Mouse (Mus musculus): ENCODE measurements around the gene Dnmbp. TPM values are rescaled to one million over a fixed set of nuclear protein-coding genes. Genes with fewer than 3 reads are reported as not detected.

Gene Dnmbp
- polyA plus RNA-seq, 1 experiment from 2014 or later, result 7.2 TPM

DNA sequence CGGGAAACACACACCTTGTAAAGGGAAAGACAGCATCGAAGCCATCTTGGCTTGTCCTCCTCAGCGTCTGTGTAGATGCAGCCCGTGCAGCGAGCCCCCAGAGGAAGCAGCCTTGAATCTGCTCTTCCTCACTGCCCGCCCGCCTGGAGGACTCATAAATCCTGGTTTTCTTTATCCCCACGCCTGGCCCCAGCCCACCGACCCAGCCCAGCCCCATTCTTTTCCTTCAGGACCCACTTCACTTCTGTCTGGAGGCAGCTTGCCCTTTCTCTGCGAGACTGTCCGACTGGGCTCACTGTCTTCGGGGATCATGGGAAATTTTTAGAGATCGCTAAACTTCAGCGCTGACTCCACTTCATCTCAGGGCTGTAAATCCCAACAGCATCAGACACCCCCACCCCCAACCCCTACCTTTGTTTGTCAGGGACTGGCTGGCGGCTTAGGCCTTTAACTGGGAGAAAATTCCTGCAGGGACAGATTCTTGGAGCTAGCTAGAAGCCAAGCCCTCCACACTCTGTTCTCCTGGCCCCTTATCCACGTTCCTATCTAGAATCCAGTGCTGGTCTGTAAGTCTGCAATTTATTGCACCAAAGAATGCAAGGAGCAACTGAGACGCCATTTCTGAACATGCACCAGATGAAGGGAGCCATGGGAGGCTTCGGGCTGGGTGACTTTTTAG, 57.0 kb downstream of the Dnmbp start:
- peaks cover 13% of the 10 kb centered on the region for H3K4me1 ChIP-seq (ENCODE audit: control insufficient read depth, insufficient read depth, low read length)
- H3K4me3 ChIP-seq (ENCODE audit: low read depth, low read length), result no peak overlapping the region
- 14% methylated on average over 18 of the region's 18 CpGs for WGBS
- DNase-seq (ENCODE audit: low spot score), result peak; percentile 52
- H3K36me3 ChIP-seq (ENCODE audit: control insufficient read depth, insufficient read depth, low read length), result no peaks in the 10 kb centered on the region
- peak overlapping the region; percentile 42 for H3K4me2 ChIP-seq (ENCODE audit: low read length)
- H3K27me3 ChIP-seq (replicated peaks; ENCODE audit: control insufficient read depth, insufficient read depth, low read length), result no peaks in the 10 kb centered on the region
- H3K9me3 ChIP-seq (replicated peaks; ENCODE audit: control insufficient read depth, low read length), result no peaks in the 10 kb centered on the region
- ATAC-seq, result 0 out of 2 replicates have a peak, but pooled peaks have one; percentile 16
- H3K27ac ChIP-seq (ENCODE audit: low read depth, low read length), result peak overlapping the region; percentile 27; the same call in 1 of the 2 replicates
- H3K9ac ChIP-seq (ENCODE audit: low read length), result peak overlapping the region; percentile 50

GRCm38 (mm10) chr19:43881615-43882014, 58.4 kb downstream of the Dnmbp start:
- no peak overlapping the region for H3K9ac ChIP-seq (ENCODE audit: low read length)
- WGBS, result 87% methylated on average over 7 of the region's 7 CpGs
- DNase-seq (ENCODE audit: low spot score), result no peak
- H3K36me3 ChIP-seq (ENCODE audit: control insufficient read depth, insufficient read depth, low read length), result no peaks in the 10 kb centered on the region
- H3K4me3 ChIP-seq (ENCODE audit: low read depth, low read length), result no peak overlapping the region
- no peaks in the 10 kb centered on the region for H3K9me3 ChIP-seq (replicated peaks; ENCODE audit: control insufficient read depth, low read length)
- no peaks in the 10 kb centered on the region for H3K27me3 ChIP-seq (replicated peaks; ENCODE audit: control insufficient read depth, insufficient read depth, low read length)
- no peak overlapping the region for H3K4me2 ChIP-seq (ENCODE audit: low read length)
- peaks cover 20% of the 10 kb centered on the region for H3K4me1 ChIP-seq (ENCODE audit: control insufficient read depth, insufficient read depth, low read length)
- no peak for ATAC-seq
- H3K27ac ChIP-seq (ENCODE audit: low read depth, low read length), result no peak overlapping the region

DNA sequence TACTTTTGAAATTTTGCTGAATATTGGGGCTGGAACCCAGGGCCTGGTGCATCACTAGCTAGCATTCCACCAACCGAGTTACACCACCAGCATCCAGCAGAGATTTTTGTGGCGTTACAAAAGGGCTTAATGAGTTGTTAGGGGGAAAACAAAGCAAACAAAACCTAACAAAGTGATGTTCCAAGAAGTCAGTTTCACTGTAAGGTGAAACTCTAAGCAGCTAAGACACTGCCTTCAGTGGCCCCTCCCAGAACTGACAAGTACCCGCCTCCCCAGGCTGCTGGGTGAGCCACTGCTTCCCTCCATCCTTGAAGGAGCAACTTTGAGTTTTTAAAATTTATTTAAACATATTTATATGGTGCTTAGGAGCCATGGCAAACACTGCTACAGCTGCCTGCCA, 59.6 kb downstream of the Dnmbp start:
- Histone ChIP-seq H3K9me3 (replicated peaks; ENCODE audit: control insufficient read depth, low read length) (no peaks in the 10 kb centered on the region), H3K4me1 (ENCODE audit: control insufficient read depth, insufficient read depth, low read length) (peaks cover 27% of the 10 kb centered on the region), H3K27me3 (replicated peaks; ENCODE audit: control insufficient read depth, insufficient read depth, low read length) (no peaks in the 10 kb centered on the region), H3K4me3 (ENCODE audit: low read depth, low read length) (no peak overlapping the region), H3K27ac (ENCODE audit: low read depth, low read length) (no peak overlapping the region), H3K4me2 (ENCODE audit: low read length) (0 out of 2 replicates have a peak overlapping the region, but pooled peaks have one; percentile 75), H3K36me3 (ENCODE audit: control insufficient read depth, insufficient read depth, low read length) (no peaks in the 10 kb centered on the region), H3K9ac (ENCODE audit: low read length) (no peak overlapping the region)
- DNase-seq (ENCODE audit: low spot score) (no peak), ATAC-seq (no peak)
- WGBS, result 12% methylated on average over 3 of the region's 3 CpGs

DNA sequence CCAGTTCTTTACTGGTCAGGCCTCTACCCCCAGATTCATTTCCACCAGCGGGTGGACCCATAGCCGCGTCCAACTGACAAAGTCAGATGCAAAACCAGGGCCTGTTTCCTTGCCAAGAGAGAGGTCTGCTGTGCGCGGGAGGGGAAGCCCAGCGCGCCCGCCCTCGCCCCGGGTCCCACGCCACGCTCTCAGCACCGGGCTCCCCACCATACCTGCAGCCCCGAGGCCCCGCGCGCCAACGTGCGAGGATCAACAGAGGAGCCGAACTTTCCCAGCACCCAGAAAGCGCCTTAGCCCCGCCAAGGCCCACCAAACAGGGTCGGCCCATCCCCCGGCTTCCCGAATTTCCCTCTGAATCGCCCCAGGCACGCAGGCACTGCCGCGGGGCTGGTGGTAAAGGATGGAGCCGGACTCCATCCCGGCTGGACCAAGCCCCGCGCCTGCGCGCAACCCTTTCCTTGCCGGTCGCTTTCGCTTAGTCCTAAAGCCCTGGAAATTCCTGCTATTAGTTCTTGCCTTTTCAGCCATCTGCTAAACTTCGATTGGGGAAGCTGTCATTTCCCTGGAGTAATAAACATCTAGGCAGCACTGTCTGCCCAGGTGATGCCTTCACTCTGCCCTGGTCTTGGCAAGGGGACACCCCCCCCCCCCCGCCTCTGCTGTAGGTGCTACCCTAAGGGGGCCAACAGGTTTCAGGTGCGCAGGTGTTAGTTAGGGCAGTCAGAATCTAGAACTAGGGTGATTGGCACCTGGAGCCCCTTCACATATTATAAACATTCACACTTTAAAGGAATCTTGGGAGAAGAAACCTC, 60.4 kb downstream of the Dnmbp start:
- peaks cover 27% of the 10 kb centered on the region for H3K4me1 ChIP-seq (ENCODE audit: control insufficient read depth, insufficient read depth, low read length)
- H3K4me2 ChIP-seq (ENCODE audit: low read length), result peak overlapping the region; percentile 75
- under 1% methylated on average over 41 of the region's 41 CpGs for WGBS
- H3K9ac ChIP-seq (ENCODE audit: low read length), result peak overlapping the region; percentile 79
- peak overlapping the region; percentile 64 for H3K4me3 ChIP-seq (ENCODE audit: low read depth, low read length)
- H3K36me3 ChIP-seq (ENCODE audit: control insufficient read depth, insufficient read depth, low read length), result peaks cover 4% of the 10 kb centered on the region; the same call in 1 of the 2 replicates
- H3K27ac ChIP-seq (ENCODE audit: low read depth, low read length), result peak overlapping the region; percentile 87
- H3K27me3 ChIP-seq (replicated peaks; ENCODE audit: control insufficient read depth, insufficient read depth, low read length), result no peaks in the 10 kb centered on the region
- peak; percentile 92 for DNase-seq (ENCODE audit: low spot score)
- peak; percentile 92 for ATAC-seq
- H3K9me3 ChIP-seq (replicated peaks; ENCODE audit: control insufficient read depth, low read length), result no peaks in the 10 kb centered on the region

GRCm38 (mm10) chr19:43878111-43879092, 61.6 kb downstream of the Dnmbp start:
- ATAC-seq (no peak), DNase-seq (ENCODE audit: low spot score) (peak; percentile 77)
- peak overlapping the region; percentile 75 for H3K4me2 ChIP-seq (ENCODE audit: low read length)
- H3K4me3 ChIP-seq (ENCODE audit: low read depth, low read length), result peak overlapping the region; percentile 64
- no peaks in the 10 kb centered on the region for H3K27me3 ChIP-seq (replicated peaks; ENCODE audit: control insufficient read depth, insufficient read depth, low read length)
- H3K4me1 ChIP-seq (ENCODE audit: control insufficient read depth, insufficient read depth, low read length), result peaks cover 27% of the 10 kb centered on the region
- peaks cover 12% of the 10 kb centered on the region; the same call in 1 of the 2 replicates for H3K36me3 ChIP-seq (ENCODE audit: control insufficient read depth, insufficient read depth, low read length)
- H3K27ac ChIP-seq (ENCODE audit: low read depth, low read length), result peak overlapping the region; percentile 87; the same call in 1 of the 2 replicates
- 3% methylated on average over 17 of the region's 17 CpGs for WGBS
- H3K9ac ChIP-seq (ENCODE audit: low read length), result peak overlapping the region; percentile 79
- H3K9me3 ChIP-seq (replicated peaks; ENCODE audit: control insufficient read depth, low read length), result no peaks in the 10 kb centered on the region

DNA sequence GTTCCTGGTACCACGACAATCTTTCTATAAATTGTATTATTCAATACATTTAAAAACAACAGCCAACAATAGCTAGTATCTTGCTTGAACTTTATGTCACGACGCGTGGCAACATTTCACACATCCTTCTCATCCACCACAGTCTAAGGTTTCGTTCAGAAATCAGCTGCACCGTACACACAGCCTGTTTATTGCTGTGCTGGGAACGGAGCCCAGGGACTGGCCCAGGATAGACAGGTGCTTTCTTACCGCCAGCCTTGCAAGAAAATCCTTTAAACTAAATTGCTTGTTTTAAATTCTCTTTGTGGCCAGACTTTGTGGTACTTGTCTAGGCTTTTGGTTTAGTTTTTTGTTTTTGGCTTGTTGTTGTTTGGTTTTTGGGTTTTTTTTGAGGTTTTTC, 62.6 kb downstream of the Dnmbp start:
- peaks cover 19% of the 10 kb centered on the region; the same call in 1 of the 2 replicates for H3K4me1 ChIP-seq (ENCODE audit: control insufficient read depth, insufficient read depth, low read length)
- WGBS, result 65% methylated on average over 8 of the region's 8 CpGs
- no peak overlapping the region for H3K27ac ChIP-seq (ENCODE audit: low read depth, low read length)
- no peak for ATAC-seq
- H3K4me3 ChIP-seq (ENCODE audit: low read depth, low read length), result no peak overlapping the region
- H3K4me2 ChIP-seq (ENCODE audit: low read length), result no peak overlapping the region
- peaks cover 21% of the 10 kb centered on the region for H3K36me3 ChIP-seq (ENCODE audit: control insufficient read depth, insufficient read depth, low read length)
- no peaks in the 10 kb centered on the region for H3K9me3 ChIP-seq (replicated peaks; ENCODE audit: control insufficient read depth, low read length)
- H3K27me3 ChIP-seq (replicated peaks; ENCODE audit: control insufficient read depth, insufficient read depth, low read length), result no peaks in the 10 kb centered on the region
- no peak overlapping the region; the same call in 1 of the 2 replicates for H3K9ac ChIP-seq (ENCODE audit: low read length)
- no peak for DNase-seq (ENCODE audit: low spot score)

DNA sequence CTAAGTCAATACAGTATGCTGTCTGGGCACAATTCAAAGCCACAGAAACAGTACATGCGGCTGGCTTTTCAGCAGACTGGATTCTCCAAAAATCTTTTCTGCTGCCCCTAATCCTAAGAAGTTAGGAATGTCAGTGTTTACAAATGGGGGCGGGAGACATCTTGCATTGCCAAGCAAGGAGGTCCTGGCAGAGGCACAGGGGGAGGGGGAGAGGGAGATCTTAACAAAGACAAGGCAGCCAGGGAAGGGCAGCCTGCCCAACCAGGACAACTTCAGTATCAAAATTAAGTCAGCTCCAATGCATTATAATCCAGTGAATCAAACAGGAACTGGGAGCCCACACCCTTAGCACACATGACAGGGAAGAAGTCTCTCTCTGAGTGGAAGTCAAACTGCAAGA, 64.0 kb downstream of the Dnmbp start:
- no peak overlapping the region for H3K27ac ChIP-seq (ENCODE audit: low read depth, low read length)
- 4% methylated on average over 2 of the region's 2 CpGs for WGBS
- H3K27me3 ChIP-seq (replicated peaks; ENCODE audit: control insufficient read depth, insufficient read depth, low read length), result no peaks in the 10 kb centered on the region
- DNase-seq (ENCODE audit: low spot score), result peak; percentile 75
- peak overlapping the region; percentile 16; the same call in 1 of the 2 replicates for H3K4me2 ChIP-seq (ENCODE audit: low read length)
- H3K4me1 ChIP-seq (ENCODE audit: control insufficient read depth, insufficient read depth, low read length), result peaks cover 19% of the 10 kb centered on the region; the same call in 1 of the 2 replicates
- H3K4me3 ChIP-seq (ENCODE audit: low read depth, low read length), result no peak overlapping the region
- peaks cover 27% of the 10 kb centered on the region for H3K36me3 ChIP-seq (ENCODE audit: control insufficient read depth, insufficient read depth, low read length)
- no peak for ATAC-seq
- H3K9me3 ChIP-seq (replicated peaks; ENCODE audit: control insufficient read depth, low read length), result no peaks in the 10 kb centered on the region
- H3K9ac ChIP-seq (ENCODE audit: low read length), result no peak overlapping the region

DNA sequence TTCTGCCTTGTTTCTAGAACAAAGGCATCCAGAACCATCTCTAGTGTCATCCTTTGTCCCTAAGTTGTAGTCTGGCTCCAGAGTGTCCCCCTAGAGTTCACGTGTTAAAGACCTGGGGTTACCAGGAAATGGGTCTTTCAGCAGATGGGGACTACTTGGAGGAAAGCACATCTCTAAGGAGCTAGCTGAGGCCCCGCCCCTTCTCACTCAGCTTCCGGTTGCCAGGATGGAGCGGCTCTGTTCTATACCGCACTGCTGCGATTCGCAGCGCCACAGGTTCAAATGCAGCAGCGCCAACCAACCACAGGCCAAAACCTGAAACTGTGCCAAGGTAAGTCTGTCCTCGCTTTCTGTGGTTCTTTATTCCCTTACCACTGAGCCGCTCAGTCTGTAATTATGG, 65.6 kb downstream of the Dnmbp start:
- WGBS, result 93% methylated on average over 11 of the region's 11 CpGs
- ATAC-seq, result no peak
- no peak overlapping the region for H3K9ac ChIP-seq (ENCODE audit: low read length)
- peaks cover 17% of the 10 kb centered on the region; the same call in 1 of the 2 replicates for H3K4me1 ChIP-seq (ENCODE audit: control insufficient read depth, insufficient read depth, low read length)
- no peak for DNase-seq (ENCODE audit: low spot score)
- H3K9me3 ChIP-seq (replicated peaks; ENCODE audit: control insufficient read depth, low read length), result no peaks in the 10 kb centered on the region
- H3K4me2 ChIP-seq (ENCODE audit: low read length), result no peak overlapping the region
- H3K27me3 ChIP-seq (replicated peaks; ENCODE audit: control insufficient read depth, insufficient read depth, low read length), result no peaks in the 10 kb centered on the region
- no peak overlapping the region for H3K4me3 ChIP-seq (ENCODE audit: low read depth, low read length)
- H3K27ac ChIP-seq (ENCODE audit: low read depth, low read length), result no peak overlapping the region
- peaks cover 40% of the 10 kb centered on the region for H3K36me3 ChIP-seq (ENCODE audit: control insufficient read depth, insufficient read depth, low read length)
